Mouse (Mus musculus) intestine, embryonic 14.5 days (tissue): ENCODE measurements at regions not wholly inside any gene's neighbourhood (a gene's known extent, or its start where the extent isn't known, plus 50 kb on each side); places are given as distances from the start of the nearest gene placed in this dataset.

Experiments
- ATAC-seq: fragments of 200-750 bp; cut with Nextera tagmentation; replicated peaks from 2 replicates; pipeline ENCODE4 v1.8.0; 2017; ENCODE audit warnings: low read depth, moderate number of reproducible peaks, moderate TSS enrichment, moderate library complexity; ENCODE audit not compliant: low FRiP score, low TSS enrichment
- DNase-seq: peaks from one replicate; pipeline ENCODE4 v3.0.0-alpha.2; 2018; ENCODE audit warnings: low spot score
- H3K27ac ChIP-seq: fragments of 300-500 bp; sonication (generic); 2 replicates; pipeline ENCODE4 v1.5.1; 2014; ENCODE audit warnings: low read depth, mild to moderate bottlenecking, control low read depth
- H3K27me3 ChIP-seq: fragments of 300-500 bp; sonication (generic); replicated peaks from 2 replicates; pipeline ENCODE4 v1.6.1; 2014; ENCODE audit warnings: low read length, control low read depth; ENCODE audit not compliant: control insufficient read depth, insufficient read depth
- H3K36me3 ChIP-seq: fragments of 300-500 bp; sonication (generic); 2 replicates; pipeline ENCODE4 v1.6.1; 2014; ENCODE audit warnings: low read length, control low read depth; ENCODE audit not compliant: control insufficient read depth, insufficient read depth
- H3K4me1 ChIP-seq: fragments of 300-500 bp; sonication (generic); replicated peaks from 2 replicates; pipeline ENCODE4 v1.6.1; 2014; ENCODE audit warnings: low read length, control low read depth, mixed read lengths; ENCODE audit not compliant: control insufficient read depth, insufficient read depth
- H3K4me2 ChIP-seq: fragments of 300-500 bp; sonication (generic); 2 replicates; pipeline ENCODE4 v1.6.1; 2014; ENCODE audit warnings: low read length
- H3K4me3 ChIP-seq: fragments of 300-500 bp; sonication (generic); 2 replicates; pipeline ENCODE4 v1.5.1; 2014; ENCODE audit warnings: low read depth, low read length, control low read depth, mixed read lengths
- H3K9ac ChIP-seq: fragments of 300-500 bp; sonication (generic); 2 replicates; pipeline ENCODE4 v1.6.1; 2014; ENCODE audit warnings: mild to moderate bottlenecking, low read length
- H3K9me3 ChIP-seq: fragments of 300-500 bp; sonication (generic); 2 replicates; pipeline ENCODE4 v1.6.1; 2016; ENCODE audit warnings: low read length, control low read depth; ENCODE audit not compliant: control insufficient read depth
- WGBS: fragments of 180-500 bp; shearing (Covaris S2); extraction: QIAGEN DNeasy Blood & Tissue Kit; methylation state at CpG from one replicate; pipeline ENCODE4 v1.1.7; 2014; 5-methylcytosine and 5-hydroxymethylcytosine counted together

DNA sequence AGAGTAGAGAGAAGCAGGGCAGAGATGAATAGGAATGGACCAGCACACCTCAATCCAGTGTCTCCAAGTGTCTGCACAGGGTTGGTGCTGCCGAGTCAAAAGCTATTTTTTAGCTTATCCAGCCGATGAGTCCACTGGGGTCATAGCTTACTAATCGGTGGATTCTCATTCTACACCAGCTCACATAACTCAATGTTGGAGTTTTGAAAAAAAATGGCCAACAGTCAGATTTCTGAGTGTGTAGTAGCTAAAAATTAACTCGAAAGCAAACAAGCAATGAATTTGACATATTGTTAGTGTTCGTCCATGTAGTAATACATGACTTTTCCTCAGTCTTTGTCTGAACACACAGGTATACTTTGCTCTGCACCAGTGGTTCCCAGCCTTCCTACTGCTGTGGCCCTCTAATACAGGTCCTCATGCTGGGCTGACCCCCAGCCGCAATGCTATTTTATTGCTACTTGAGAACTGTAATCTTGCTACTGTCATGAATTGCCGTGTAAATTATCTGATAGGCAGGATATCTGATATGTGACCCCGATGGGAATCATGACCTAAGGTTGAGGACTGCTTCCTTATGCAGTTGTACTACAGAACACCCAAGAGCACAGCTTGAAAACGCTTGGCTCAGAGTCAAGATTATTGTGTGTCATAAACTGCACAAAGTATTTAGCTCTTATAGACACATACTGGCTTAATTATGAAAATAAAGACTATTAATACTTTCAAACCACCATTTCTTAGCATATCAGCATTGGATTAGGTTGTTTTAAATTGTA, 621.1 kb upstream of the Sall1 start:
- Histone ChIP-seq H3K4me3 (no peak overlapping the region), H3K9ac (no peak overlapping the region), H3K4me2 (no peak overlapping the region), H3K4me1 (peaks cover 8% of the 10 kb centered on the region; the same call in 1 of the 2 replicates), H3K27ac (no peak overlapping the region), H3K36me3 (no peaks in the 10 kb centered on the region), H3K27me3 (no peaks in the 10 kb centered on the region), H3K9me3 (no peaks in the 10 kb centered on the region)
- ATAC-seq (no peak), DNase-seq (no peak)
- WGBS, result 73% methylated on average over 9 of the region's 9 CpGs

DNA sequence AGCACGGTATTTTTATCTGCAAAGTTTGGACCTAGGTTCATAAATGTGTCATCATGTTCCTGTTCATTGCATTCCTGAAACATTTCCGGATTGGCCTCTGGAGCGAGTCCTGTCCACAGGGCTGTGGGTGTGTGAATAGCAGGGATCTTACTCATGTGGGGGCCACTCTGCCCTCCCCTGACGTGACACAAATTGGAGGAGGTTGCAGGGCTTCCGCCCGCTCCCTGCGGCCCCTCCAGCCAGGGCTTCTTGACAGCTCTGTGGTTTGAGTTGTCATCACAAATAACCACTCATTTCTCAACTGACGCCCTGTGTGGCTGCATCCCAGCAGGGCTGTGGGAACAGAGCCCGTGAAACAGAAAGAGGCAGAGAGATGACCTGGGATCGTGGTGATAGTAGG, 619.9 kb upstream of the Sall1 start:
- Histone ChIP-seq H3K27me3 (no peaks in the 10 kb centered on the region), H3K4me1 (peaks cover 15% of the 10 kb centered on the region), H3K27ac (no peak overlapping the region), H3K9ac (no peak overlapping the region), H3K36me3 (no peaks in the 10 kb centered on the region), H3K4me3 (no peak overlapping the region), H3K9me3 (no peaks in the 10 kb centered on the region), H3K4me2 (no peak overlapping the region)
- ATAC-seq (no peak), DNase-seq (no peak)
- 55% methylated on average over 10 of the region's 10 CpGs for WGBS

DNA sequence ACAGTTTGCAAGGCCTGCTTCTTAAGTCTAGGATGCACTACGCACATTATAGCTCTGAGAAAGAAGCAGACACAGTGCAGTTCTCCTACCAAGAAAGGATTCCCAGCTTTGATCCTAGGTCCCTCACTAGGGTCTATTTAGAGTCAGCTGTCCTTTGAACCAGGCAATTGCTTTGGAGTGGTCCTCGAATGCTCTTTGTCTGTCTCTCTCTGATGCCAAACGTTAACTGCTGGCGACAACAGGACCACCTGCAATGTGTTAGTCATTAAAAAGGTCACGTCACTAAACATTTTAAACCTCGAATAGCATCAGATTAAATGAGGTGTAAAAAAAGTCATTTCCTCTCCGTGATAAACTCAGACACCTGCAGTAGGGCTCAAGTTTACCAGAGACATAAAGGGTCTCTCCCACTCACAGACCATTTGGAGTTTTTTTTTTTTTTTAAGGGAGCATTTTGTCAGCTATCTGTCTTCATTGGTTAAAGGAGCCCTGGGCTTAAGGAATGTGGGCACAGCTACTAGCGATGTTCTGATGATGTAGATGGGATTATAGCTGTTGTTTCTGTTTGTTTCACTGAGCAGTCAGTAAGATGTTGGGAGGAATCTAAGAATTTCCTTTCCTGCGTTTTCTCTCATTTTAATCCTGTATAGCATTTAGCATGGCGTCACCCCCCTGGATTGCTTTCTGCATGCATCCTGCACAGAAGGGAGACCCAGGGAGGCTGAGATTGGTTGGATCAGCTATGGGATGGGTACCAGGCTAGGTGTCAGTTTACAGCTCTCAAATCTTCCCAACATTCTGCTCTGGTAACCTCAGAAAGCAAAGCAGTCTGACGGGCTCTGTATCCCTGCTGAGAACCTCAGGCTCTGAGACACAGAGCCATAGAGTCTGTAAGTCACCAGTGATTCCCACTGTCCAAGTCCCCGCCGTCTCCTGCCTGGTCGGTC, 615.3 kb upstream of the Sall1 start:
- no peak for ATAC-seq
- H3K4me3 ChIP-seq, result no peak overlapping the region
- H3K4me2 ChIP-seq, result peak overlapping the region; percentile 27
- no peak overlapping the region for H3K9ac ChIP-seq
- H3K36me3 ChIP-seq, result no peaks in the 10 kb centered on the region
- 29% methylated on average over 14 of the region's 14 CpGs for WGBS
- no peak for DNase-seq
- no peak overlapping the region for H3K27ac ChIP-seq
- H3K27me3 ChIP-seq, result no peaks in the 10 kb centered on the region
- H3K9me3 ChIP-seq, result no peaks in the 10 kb centered on the region
- H3K4me1 ChIP-seq, result peaks cover 15% of the 10 kb centered on the region

DNA sequence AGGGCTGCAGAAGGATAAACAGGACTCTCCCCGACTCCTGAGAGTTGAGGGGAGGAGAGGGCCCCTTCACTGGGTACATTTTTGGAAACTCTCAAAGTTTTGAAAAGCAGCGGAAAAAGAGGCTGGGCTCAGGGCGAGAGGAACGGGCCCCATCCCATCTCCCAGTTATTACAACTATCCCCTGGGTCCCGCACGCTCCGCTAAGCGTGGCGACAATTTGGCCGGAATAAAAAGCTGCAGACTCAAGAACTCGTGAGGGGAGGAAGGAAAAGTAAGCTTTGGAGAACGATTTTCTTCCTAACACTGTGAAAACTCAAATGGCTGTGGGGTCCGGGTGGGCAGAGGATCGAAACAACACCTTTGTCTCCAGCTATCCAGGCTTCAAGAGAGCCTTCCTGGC, 611.4 kb upstream of the Sall1 start:
- H3K4me1 ChIP-seq, result peaks cover 10% of the 10 kb centered on the region
- H3K9ac ChIP-seq, result no peak overlapping the region
- no peak overlapping the region for H3K4me3 ChIP-seq
- no peaks in the 10 kb centered on the region for H3K9me3 ChIP-seq
- ATAC-seq, result no peak
- H3K36me3 ChIP-seq, result no peaks in the 10 kb centered on the region
- WGBS, result 59% methylated on average over 14 of the region's 14 CpGs
- no peaks in the 10 kb centered on the region for H3K27me3 ChIP-seq
- H3K4me2 ChIP-seq, result no peak overlapping the region
- no peak for DNase-seq
- no peak overlapping the region for H3K27ac ChIP-seq

DNA sequence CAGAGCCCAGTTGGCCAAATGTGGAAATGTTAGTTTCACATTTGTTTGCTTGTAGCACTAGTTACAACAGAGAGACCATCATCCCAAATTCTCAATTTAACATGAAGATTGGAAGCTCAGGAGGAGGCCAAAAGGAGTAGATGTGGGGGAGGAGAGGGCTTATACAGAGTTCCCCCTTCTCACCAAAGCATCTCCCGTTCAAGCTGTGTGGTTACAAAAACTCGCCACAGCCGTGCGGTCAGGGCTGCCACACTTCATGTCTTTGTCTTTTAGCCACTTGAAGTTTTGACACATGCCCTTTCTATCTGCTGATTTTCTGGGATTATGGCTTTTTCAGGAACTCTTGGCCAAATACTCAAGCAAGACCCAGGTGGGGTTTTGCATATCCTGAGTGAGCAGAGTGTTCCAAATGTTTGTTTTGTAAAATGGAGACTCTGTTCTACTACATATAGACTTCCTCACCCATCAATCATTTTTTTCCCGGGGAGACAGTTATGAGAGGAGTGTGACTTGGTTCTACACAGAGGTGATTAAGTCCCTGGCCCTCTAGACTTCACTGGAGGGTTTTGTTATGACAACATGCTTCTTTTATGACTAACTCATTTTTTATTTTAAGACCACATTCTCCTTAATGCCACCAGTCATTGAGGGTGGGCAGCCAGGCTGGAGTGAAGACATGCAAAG, 605.4 kb upstream of the Sall1 start:
- no peak for ATAC-seq
- H3K9me3 ChIP-seq, result no peaks in the 10 kb centered on the region
- H3K9ac ChIP-seq, result no peak overlapping the region
- WGBS, result 83% methylated on average over 5 of the region's 5 CpGs
- H3K27ac ChIP-seq, result no peak overlapping the region
- no peak for DNase-seq
- H3K36me3 ChIP-seq, result no peaks in the 10 kb centered on the region
- H3K4me2 ChIP-seq, result no peak overlapping the region
- H3K27me3 ChIP-seq, result no peaks in the 10 kb centered on the region
- no peaks in the 10 kb centered on the region for H3K4me1 ChIP-seq
- H3K4me3 ChIP-seq, result no peak overlapping the region

DNA sequence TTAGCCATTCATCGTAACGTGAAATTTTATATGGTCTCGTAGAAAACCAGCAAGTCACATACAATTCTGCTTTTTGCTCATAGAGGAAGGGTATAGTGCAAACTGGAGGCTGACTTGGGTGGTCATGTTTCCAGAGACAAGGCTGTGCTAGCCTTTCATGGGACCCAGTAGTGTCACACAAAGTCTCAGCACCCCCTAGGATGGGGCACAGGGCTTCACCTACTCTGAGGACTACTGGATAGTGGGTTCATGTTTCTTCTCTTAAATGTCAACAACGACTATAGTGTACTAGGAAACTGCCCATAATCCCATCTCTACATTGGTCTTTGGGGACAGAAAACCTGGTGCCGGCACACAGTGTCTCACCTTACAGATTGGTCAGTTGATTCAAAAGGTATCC, 603.0 kb upstream of the Sall1 start:
- WGBS, result 91% methylated on average over 5 of the region's 5 CpGs
- ATAC-seq (no peak), DNase-seq (no peak)
- no peaks in the 10 kb centered on the region for H3K27me3 ChIP-seq
- H3K27ac ChIP-seq, result no peak overlapping the region
- no peaks in the 10 kb centered on the region for H3K9me3 ChIP-seq
- no peak overlapping the region for H3K4me2 ChIP-seq
- H3K4me3 ChIP-seq, result no peak overlapping the region
- H3K4me1 ChIP-seq, result no peaks in the 10 kb centered on the region
- no peaks in the 10 kb centered on the region for H3K36me3 ChIP-seq
- H3K9ac ChIP-seq, result no peak overlapping the region

DNA sequence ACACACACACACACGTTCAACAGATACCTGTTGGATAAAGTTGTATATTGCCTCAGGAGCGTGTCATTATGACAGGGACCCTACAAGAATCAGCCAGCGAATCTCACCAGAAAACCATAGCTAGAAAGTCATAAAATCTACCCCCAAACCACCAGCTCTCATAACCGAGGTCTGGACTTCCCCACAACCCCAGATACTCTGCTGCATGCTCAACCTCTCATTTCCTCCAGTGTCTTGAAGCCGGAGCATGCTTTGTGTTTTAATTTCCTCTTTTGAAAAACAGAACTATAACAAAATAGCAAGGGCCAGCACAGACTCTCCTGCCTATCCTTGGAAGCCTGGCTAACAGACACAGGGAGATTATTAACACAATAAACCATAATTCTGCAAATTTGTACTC, 597.4 kb upstream of the Sall1 start:
- H3K4me2 ChIP-seq, result no peak overlapping the region
- H3K9me3 ChIP-seq, result no peaks in the 10 kb centered on the region
- H3K9ac ChIP-seq, result no peak overlapping the region
- no peaks in the 10 kb centered on the region for H3K27me3 ChIP-seq
- no peak overlapping the region for H3K27ac ChIP-seq
- ATAC-seq (no peak), DNase-seq (no peak)
- no peaks in the 10 kb centered on the region for H3K4me1 ChIP-seq
- H3K36me3 ChIP-seq, result no peaks in the 10 kb centered on the region
- WGBS, result 57% methylated on average over 5 of the region's 5 CpGs
- no peak overlapping the region for H3K4me3 ChIP-seq

DNA sequence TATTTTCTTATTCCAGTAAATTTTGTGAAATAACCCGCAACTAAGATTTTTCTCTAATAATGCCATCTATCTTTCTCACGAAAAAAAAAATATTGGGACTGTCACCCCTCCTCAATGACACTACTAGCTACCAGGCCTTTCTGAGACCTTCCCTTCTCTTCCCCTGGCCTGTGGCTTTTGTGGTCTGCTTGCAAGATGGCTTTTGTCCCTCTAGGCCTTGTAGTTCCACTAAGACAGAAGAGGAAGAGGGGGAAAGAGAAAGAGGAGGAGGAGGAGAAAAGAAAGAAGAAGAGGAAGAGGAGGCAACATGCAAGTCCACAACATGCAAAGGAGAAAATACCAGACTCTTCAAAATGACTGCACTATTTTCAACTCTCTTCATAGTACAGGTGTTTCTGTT, 590.9 kb upstream of the Sall1 start:
- no peaks in the 10 kb centered on the region for H3K9me3 ChIP-seq
- H3K4me3 ChIP-seq, result no peak overlapping the region
- DNase-seq, result no peak
- no peak overlapping the region for H3K27ac ChIP-seq
- WGBS, result 94% methylated on average over 2 of the region's 2 CpGs
- H3K27me3 ChIP-seq, result no peaks in the 10 kb centered on the region
- H3K9ac ChIP-seq, result no peak overlapping the region
- ATAC-seq, result no peak
- H3K36me3 ChIP-seq, result no peaks in the 10 kb centered on the region
- H3K4me2 ChIP-seq, result no peak overlapping the region
- H3K4me1 ChIP-seq, result no peaks in the 10 kb centered on the region
